Mouse (Mus musculus) liver, postnatal 0 days (tissue): ENCODE data around the gene Ephx1.

ENCODE experiments used
- CTCF ChIP-seq: sonication (generic); IDR thresholded peaks from 2 replicates; pipeline ENCODE4 v1.5.1; 2016; ENCODE audit warnings: antibody characterized with exemption, low read depth
- EP300 ChIP-seq: IDR thresholded peaks from 2 replicates; pipeline ENCODE4 v1.6.1; 2016; ENCODE audit warnings: antibody characterized with exemption, low read depth, mild to moderate bottlenecking

GRCm38 (mm10) chr1:180926286-180926685 is 94.4 kb downstream of the Ephx1 start:
- TF ChIP-seq CTCF (no peak), EP300 (no peak)
